Mouse (Mus musculus) bone marrow macrophage, adult 2 months (primary cell): ENCODE data around the gene Ahnak.

ENCODE experiments used
- CTCF ChIP-seq: IDR thresholded peaks from 2 replicates; pipeline ENCODE4 v1.5.1; 2012; ENCODE audit warnings: low read depth, mild to moderate bottlenecking, low read length, moderate library complexity
- POLR2A ChIP-seq: IDR thresholded peaks from 2 replicates; pipeline ENCODE4 v1.6.1; 2012; ENCODE audit warnings: mild to moderate bottlenecking, low read depth, low read length, borderline replicate concordance

- TF ChIP-seq CTCF (no peak), POLR2A (no peak)
Observed at GRCm38 (mm10) chr19:9019298-9019697, 30.2 kb downstream of the Ahnak start.
